Mouse (Mus musculus) macrophage (primary cell): Measurements from ENCODE around the gene Tbr1. TPM values are rescaled to one million over a fixed set of nuclear protein-coding genes. Genes with fewer than 3 reads are reported as not detected.

ENCODE experiments used
- H3K27ac ChIP-seq: fragments of 350-480 bp; formaldehyde crosslinking; 2 replicates; pipeline ENCODE4 v1.9.0; 2021
- H3K36me3 ChIP-seq: fragments of 350-480 bp; formaldehyde crosslinking; 2 replicates; pipeline ENCODE4 v1.9.0; 2021; ENCODE audit errors: inconsistent target
- H3K4me3 ChIP-seq: fragments of 350-480 bp; formaldehyde crosslinking; 2 replicates; pipeline ENCODE4 v1.9.0; 2021; ENCODE audit errors: inconsistent target
- H3K79me2 ChIP-seq: fragments of 350-480 bp; formaldehyde crosslinking; 2 replicates; pipeline ENCODE4 v1.9.0; 2021; ENCODE audit errors: inconsistent target
- WGBS: methylation state at CpG from one replicate; pipeline ENCODE4 v1.1.7; 2026; ENCODE audit warnings: inconsistent platforms; ENCODE audit not compliant: missing documents; 5-methylcytosine and 5-hydroxymethylcytosine counted together
- polyA plus RNA-seq: library from polyadenylated mRNA; stranded (reverse); fragments of 250-400 nt; gene quantifications from 3 replicates; pipeline ENCODE4 v1.2.4, GENCODE M21; 2018; ENCODE audit warnings: inconsistent platforms

The Tbr1 gene
- polyA plus RNA-seq, 1 experiment from 2014 or later = not detected

DNA sequence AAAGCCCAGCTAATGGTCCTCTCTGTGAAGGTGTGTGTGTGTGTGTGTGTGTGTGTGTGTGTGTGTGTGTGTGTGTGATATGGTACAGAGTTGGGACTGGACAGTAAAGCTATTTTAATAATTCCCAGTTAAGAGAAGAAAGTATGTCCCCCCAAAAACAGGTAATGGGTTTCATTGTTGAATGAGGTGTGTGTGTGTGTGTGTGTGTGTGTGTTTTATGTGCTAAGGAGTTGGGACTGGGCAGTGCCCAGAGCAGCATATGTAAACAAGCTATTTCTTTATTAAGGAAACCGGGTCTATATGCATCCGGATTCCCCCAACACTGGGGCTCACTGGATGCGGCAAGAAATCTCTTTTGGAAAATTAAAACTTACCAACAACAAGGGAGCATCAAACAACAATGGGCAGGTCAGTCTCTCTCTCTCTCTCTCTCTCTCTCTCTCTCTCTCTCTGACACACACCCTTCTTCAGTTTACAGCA, 3.7 kb downstream of the Tbr1 start:
- WGBS = 13% methylated on average over 3 of the region's 3 CpGs
- no peaks in the 10 kb centered on the region for H3K79me2 ChIP-seq
- H3K36me3 ChIP-seq = no peaks in the 10 kb centered on the region
- H3K4me3 ChIP-seq = no peak overlapping the region
- no peak overlapping the region for H3K27ac ChIP-seq

DNA sequence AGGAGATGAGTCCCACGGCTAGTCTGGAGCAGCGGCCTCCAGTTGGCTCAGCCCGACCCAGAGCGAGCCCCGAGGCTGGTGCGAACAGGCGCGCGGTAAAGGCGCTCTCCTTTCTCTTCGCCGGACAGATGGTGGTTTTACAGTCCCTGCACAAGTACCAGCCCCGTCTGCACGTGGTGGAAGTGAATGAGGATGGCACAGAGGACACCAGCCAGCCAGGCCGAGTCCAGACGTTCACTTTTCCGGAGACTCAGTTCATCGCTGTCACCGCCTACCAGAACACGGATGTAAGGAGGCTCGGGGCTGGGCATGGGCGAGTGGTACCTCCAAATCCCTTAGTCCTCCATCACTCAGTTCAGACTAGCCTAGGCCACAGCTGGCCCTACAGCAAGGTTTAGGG, 4.4 kb downstream of the Tbr1 start:
- Histone ChIP-seq H3K4me3 (no peak overlapping the region), H3K27ac (no peak overlapping the region)
- WGBS = 5% methylated on average over 22 of the region's 22 CpGs

DNA sequence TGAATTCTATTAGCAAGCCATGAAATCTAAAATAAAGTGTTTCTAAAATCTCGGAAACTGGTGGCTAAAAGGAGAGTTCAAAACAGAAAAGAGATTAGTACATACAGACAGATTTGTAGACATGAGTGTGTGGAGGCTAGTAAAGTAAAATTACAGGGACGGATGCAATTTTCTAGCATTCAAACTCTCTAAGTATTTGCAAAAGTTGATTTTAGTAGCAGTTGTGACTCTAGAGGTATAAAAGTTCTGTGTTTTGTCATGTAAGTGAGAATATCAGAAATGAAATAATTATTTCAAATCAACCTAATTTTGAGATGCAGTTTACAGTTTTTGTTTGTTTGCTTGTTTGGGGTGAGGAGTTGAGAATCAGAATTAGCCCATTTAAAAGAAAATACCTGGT, 5.1 kb downstream of the Tbr1 start:
- H3K4me3 ChIP-seq = no peak overlapping the region
- no peak overlapping the region for H3K27ac ChIP-seq
- 66% methylated on average over 2 of the region's 2 CpGs for WGBS
- H3K79me2 ChIP-seq = no peaks in the 10 kb centered on the region
- no peaks in the 10 kb centered on the region for H3K36me3 ChIP-seq

More for the DNA sequence above, 4.4 kb downstream of the Tbr1 start:
- no peaks in the 10 kb centered on the region for H3K79me2 ChIP-seq
- H3K36me3 ChIP-seq = no peaks in the 10 kb centered on the region

DNA sequence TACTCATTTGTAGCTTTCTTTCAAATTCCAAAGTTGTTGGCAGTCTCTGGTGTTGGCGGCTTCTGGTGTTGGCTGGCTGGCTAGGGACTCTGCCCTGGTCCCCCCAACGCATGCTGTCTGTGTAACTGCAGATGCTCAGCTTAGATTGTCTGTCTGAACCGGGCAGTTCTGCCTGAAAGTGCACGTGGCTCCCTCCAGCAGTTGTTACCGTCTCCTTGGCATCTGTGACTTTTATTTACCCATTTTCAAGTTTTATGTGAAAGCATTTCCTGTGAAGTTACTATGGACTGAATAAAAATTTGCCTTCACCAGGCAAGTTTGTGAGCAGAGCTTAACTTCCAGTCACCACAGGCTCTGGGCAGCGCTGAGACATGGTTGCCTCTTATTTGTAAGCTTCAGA, 6.0 kb downstream of the Tbr1 start:
- no peaks in the 10 kb centered on the region for H3K36me3 ChIP-seq
- 7% methylated on average over 6 of the region's 6 CpGs for WGBS
- H3K4me3 ChIP-seq = no peak overlapping the region

DNA sequence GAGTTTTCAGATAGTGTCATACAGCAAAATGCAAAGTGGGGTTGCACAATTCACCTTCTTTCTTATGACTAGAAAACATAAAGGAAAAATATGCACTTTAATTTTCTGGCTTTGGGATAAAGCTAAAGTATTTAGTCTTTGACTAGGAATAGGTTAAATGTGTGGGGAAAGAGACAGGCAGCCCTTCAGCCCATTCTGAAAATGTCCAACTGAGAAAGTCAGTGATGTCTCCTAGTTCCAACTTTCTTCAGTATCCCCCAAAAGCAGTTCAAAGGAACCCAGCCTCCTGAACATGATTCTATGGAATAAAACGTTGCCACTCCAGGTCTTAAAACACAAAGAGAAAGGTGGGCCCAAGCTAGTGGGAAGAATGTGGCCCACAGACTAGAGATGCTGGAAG, 6.7 kb downstream of the Tbr1 start:
- Histone ChIP-seq H3K36me3 (no peaks in the 10 kb centered on the region), H3K4me3 (no peak overlapping the region), H3K79me2 (no peaks in the 10 kb centered on the region), H3K27ac (no peak overlapping the region)
- WGBS = 4% methylated on average over 1 of the region's 1 CpGs

More for the DNA sequence above, 6.0 kb downstream of the Tbr1 start:
- Histone ChIP-seq H3K79me2 (no peaks in the 10 kb centered on the region), H3K27ac (no peak overlapping the region)

DNA sequence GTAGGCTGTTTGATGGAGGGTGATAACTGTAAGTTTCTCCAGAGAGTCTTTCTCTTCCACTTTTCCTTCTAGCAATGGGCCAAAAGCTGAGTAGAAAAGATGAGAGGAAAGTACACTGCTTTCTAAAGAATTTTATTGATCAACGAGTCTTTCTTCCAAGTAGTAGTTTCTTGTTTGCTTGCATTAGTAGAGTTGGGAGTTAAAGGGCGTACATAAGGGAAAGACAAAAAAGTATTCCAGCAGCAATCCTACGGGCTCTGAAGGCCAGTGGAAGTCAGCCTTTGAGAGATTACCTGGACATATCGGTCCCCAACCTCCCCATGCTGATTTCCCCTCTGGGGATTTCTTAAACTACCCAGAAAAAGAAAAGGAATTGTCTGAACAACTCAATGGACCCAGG, 8.0 kb downstream of the Tbr1 start:
- H3K79me2 ChIP-seq = no peaks in the 10 kb centered on the region
- H3K4me3 ChIP-seq = no peak overlapping the region
- 57% methylated on average over 4 of the region's 4 CpGs for WGBS
- H3K27ac ChIP-seq = no peak overlapping the region
- no peaks in the 10 kb centered on the region for H3K36me3 ChIP-seq

DNA sequence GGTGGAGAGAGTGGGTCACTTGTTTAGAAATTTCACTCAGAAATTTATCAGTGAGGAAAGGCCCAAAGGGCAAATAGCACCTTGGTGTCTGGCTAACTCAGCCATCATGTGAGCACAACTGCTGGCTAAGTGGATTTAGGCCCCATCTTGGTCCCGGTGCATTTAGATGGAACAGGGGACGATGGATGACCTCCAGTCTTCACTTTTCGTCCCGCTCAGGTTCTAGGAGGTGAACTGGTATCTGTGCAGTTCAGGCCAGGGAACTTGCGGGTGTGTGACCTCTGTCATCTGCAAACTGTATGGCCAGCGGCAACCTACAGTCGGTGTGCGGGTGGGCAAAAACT, 8.4 kb downstream of the Tbr1 start:
- no peaks in the 10 kb centered on the region for H3K79me2 ChIP-seq
- H3K27ac ChIP-seq = no peak overlapping the region
- 48% methylated on average over 8 of the region's 8 CpGs for WGBS
- H3K4me3 ChIP-seq = no peak overlapping the region
- H3K36me3 ChIP-seq = no peaks in the 10 kb centered on the region

DNA sequence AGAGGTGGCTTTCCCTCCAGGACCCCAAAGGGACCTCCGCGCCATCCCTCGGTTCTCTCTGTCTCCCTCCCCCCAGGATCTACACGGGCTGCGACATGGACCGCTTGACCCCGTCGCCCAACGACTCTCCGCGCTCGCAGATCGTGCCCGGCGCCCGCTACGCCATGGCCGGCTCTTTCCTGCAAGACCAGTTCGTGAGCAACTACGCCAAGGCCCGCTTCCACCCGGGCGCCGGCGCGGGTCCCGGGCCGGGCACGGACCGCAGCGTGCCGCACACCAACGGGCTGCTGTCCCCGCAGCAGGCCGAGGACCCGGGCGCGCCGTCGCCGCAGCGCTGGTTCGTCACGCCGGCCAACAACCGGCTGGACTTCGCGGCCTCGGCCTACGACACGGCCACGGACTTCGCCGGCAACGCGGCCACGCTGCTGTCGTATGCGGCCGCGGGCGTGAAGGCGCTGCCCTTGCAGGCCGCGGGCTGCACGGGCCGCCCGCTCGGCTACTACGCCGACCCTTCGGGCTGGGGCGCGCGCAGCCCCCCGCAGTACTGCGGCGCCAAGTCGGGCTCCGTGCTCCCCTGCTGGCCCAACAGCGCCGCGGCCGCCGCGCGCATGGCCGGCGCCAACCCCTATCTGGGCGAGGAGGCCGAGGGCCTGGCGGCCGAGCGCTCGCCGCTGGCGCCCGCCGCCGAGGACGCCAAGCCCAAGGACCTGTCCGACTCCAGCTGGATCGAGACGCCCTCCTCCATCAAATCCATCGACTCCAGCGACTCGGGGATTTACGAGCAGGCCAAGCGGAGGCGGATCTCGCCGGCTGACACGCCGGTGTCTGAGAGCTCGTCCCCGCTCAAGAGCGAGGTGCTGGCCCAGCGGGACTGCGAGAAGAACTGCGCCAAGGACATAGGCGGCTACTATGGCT, 9.0 kb downstream of the Tbr1 start:
- 2% methylated on average over 115 of the region's 121 CpGs for WGBS
- Histone ChIP-seq H3K36me3 (no peaks in the 10 kb centered on the region), H3K79me2 (no peaks in the 10 kb centered on the region), H3K27ac (no peak overlapping the region), H3K4me3 (no peak overlapping the region)

DNA sequence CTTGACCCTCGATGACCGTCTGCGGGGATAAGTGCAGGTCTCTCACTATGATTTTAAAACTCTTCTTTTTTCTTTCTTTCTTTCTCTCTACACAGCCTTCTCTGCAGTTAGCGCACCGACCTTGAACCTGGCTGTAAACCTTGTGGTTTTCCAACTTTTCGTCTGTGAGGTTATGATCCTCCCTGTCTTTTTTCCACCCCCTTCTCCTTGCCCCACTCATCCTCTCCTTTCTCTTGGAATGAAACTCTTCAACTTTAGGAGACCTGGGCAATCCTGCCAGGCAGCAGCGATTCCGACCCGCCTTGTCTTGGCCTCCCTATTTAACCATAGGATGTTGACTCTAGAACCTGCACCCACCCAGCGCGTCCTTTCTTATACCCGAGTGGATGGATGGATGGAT, 9.8 kb downstream of the Tbr1 start:
- 10% methylated on average over 12 of the region's 12 CpGs for WGBS
- H3K4me3 ChIP-seq = no peak overlapping the region

DNA sequence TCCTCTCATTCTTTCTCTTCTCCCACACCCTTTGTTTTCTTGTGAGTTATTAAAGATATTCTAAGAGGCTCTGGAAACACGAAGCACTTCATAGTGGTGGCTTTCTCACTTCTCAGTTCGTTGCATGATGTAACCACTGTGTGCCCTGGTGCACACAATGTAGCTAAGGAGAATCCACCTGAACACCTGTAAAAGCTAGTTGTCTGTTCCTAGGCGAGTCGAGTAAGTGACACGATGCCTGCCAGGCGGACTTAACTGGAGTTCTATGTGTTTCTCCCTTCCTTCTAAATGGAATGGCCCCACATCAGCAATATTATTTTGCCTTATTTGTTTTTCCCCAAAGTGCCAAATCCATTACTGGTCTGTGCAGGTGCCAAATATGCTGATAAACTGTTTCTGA, 10.4 kb downstream of the Tbr1 start:
- H3K4me3 ChIP-seq = no peak overlapping the region
- WGBS = 24% methylated on average over 6 of the region's 6 CpGs
- no peaks in the 10 kb centered on the region for H3K36me3 ChIP-seq
- no peaks in the 10 kb centered on the region for H3K79me2 ChIP-seq
- no peak overlapping the region for H3K27ac ChIP-seq

More for the DNA sequence above, 9.8 kb downstream of the Tbr1 start:
- no peaks in the 10 kb centered on the region for H3K79me2 ChIP-seq
- H3K27ac ChIP-seq = no peak overlapping the region
- H3K36me3 ChIP-seq = no peaks in the 10 kb centered on the region

DNA sequence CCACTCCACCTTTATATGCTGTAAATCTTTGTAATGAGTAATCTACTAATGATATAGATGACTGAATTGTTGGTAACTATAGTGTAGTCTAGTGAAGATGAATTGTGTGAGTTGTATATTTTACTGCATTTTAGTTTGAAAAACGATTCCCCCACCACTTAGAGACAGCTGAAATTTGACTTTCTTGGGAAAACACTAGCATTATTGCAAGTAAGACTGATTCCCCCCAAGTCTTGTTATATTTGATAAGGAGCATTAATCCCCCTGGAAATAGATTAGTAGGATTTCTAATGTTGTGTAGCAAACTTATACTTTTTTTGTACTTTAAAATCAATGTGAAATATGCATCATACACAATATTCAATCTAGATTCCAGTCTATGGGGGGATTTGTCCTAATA, 10.8 kb downstream of the Tbr1 start:
- WGBS = 50% methylated on average over 1 of the region's 1 CpGs
- Histone ChIP-seq H3K27ac (no peak overlapping the region), H3K4me3 (no peak overlapping the region), H3K36me3 (no peaks in the 10 kb centered on the region), H3K79me2 (no peaks in the 10 kb centered on the region)

DNA sequence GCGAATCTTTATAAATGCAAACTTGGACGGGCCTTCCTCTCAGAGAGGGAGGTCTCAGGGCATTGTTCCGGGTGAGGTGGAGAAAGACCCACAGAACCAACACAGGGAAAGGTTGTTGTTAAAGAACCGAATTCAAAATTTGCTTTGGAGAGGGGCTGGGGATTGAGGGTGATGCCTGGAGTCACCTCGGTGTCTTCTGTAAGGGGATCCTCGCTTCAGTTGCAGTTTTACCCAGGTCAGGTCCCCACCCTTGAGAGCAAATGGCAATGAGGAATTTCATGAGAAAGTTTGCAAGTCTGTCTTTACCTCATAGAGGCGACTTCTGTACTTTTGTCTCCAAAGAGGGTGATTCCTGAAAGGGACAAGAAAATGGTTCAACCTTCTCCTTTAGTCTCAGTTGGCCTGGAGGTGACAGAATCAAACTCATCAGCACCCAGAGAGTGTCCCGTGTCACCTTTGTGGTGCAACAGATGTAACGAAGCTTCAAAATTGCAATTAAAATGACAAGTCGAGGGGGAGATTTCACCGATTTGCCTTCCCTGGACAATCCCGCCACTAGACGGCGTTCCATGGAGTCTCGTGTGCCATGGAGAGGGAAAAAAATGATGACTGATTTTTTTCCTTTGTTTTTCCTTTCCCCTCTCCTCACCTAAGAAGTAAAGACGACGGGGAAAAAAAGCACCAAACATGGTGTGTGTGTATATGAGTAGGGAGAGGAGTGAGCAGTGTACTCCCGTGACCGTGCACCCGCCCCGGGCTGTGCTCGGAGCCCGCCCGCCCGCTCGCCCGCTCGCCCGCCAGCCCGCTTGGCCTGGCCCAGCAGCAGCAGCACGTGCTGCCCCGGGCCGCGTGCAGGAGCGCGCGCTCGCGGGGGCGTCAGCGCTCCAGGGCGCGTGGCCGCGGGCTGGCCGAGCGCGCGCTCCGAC, 12.1 kb downstream of the Tbr1 start:
- H3K36me3 ChIP-seq = no peaks in the 10 kb centered on the region
- H3K79me2 ChIP-seq = no peaks in the 10 kb centered on the region
- 8% methylated on average over 22 of the region's 50 CpGs for WGBS
- H3K27ac ChIP-seq = no peak overlapping the region
- no peak overlapping the region for H3K4me3 ChIP-seq

DNA sequence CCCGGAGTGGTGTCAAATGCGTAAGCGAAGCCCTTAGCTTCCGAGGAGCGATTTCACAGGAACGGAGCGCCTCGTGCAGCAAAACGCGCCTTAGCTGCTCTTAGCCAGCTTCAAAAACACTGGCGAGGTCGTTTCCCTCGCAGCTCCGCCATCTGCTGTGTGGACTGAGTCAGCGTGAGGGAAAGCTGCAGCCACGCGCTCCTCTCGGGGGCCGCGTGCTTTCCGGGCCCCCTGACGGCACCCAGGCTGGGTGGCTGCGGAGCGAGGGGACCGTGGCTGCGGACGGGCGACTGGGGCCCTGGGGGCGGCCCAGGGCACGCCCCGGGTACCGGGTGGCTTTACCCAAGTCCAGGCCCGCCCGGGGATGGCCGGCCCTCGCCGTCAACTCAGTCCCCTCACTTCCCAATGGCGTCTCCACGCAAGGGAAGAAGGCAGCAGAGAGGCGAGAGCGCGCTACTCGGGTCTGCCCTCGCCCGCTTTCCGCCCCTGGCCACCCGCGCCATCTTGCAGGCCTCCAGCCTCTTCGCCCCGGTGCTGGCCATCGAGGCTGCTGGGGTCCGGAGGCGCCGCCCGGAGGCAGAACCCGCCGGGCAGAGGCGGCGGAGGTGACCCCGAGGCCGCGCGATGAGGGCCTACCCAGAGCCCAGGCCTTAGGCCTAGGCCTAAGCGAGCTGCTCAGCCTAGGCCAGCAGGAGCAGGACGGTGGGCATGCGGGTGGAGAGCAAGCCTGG, 13.0 kb downstream of the Tbr1 start:
- no peak overlapping the region for H3K4me3 ChIP-seq

DNA sequence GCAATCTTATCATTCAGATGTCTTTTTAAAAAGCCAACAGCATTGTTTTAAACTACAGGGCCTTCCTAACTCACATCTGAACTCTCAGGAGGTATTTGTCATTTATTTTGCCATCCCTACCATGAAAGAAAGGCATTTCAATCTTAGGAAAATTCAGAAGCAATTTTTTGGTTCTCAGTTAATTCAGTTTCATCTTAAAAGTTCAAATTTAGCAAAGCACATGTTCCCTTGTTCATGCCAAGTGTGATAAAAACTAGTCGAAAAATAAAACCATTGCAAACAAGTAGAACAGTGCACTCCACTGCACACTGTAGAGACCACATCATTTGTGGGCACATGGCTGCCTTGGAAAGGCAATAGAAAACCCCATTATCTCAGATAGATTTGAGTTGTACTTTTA, 15.5 kb downstream of the Tbr1 start:
- Histone ChIP-seq H3K4me3 (no peak overlapping the region), H3K79me2 (no peaks in the 10 kb centered on the region), H3K36me3 (no peaks in the 10 kb centered on the region), H3K27ac (no peak overlapping the region)
- 92% methylated on average over 1 of the region's 1 CpGs for WGBS

More for the DNA sequence above, 13.0 kb downstream of the Tbr1 start:
- H3K36me3 ChIP-seq = no peaks in the 10 kb centered on the region
- WGBS = 40% methylated on average over 63 of the region's 66 CpGs
- no peak overlapping the region for H3K27ac ChIP-seq
- H3K79me2 ChIP-seq = no peaks in the 10 kb centered on the region
